Mouse (Mus musculus): ENCODE measurements around the gene Mki67. TPM values are rescaled to one million over a fixed set of nuclear protein-coding genes. Genes with fewer than 3 reads are reported as not detected.
"Not testable (repeated sequence)": the region's sequence is repeated elsewhere in the genome, so short reads cannot be mapped to it uniquely, and the experiment has no call there.

Gene Mki67
- total RNA-seq, 1 experiment from 2014 or later, result 444 TPM

DNA sequence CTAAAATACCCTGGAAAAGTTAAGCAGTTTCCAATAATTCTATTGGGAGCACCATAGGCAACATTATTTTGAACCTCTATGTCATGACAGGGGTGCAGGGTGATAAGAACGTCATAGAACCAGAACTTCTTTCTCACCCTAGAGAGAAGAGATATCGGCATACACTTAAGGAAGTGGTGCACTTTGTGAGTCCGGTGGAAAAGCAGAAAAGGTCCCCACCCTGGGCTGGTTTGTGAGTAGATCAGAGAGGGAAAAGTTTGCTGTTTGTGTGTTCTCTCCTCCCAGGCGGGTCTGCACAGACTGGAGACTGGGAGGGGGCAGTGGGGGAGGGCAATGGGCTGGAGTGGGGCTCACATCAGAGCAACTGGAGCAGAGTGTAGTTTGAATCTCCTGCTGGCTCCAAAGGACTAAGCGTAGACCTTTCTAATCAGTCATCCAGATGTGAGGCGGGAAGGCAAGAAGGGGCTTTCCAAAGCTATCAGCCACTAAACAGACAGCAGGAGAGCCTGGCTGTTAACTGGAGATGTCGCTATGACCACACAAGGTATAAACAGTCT, 5.4 kb upstream of the Mki67 start:
- peak; percentile 80 for ATAC-seq (replicated peaks; ENCODE audit: low read depth, poor library complexity, severe bottlenecking)

DNA sequence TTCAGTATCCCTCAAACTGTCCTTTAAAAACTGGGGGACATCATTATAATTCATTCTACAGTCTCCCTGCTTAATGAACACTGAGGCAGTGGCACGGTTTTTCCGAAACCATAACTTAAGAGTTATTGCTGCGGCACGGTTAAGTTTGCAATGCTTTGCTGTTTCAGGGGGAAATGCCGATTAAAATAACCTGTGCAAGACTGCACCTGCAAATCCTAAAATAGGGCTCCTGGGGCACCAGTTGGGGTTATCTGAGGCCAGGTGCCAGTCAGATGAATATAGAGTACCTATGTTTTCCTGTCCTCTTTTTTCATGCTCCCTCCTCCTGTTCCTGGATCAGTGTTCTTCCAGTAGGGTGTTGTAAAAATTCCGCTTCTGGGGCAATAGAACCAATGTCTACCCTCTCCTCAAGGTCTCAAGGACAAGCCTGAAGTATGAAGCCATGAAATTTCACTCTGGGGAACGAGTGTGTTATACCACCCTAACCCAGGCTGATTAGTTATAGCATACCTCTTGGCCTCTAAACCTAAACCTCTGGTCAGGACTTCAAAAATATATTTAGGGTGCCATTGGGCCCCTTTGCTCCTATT, 902 bp upstream of the Mki67 start:
- no peak for ATAC-seq (replicated peaks; ENCODE audit: low read depth, poor library complexity, severe bottlenecking)

DNA sequence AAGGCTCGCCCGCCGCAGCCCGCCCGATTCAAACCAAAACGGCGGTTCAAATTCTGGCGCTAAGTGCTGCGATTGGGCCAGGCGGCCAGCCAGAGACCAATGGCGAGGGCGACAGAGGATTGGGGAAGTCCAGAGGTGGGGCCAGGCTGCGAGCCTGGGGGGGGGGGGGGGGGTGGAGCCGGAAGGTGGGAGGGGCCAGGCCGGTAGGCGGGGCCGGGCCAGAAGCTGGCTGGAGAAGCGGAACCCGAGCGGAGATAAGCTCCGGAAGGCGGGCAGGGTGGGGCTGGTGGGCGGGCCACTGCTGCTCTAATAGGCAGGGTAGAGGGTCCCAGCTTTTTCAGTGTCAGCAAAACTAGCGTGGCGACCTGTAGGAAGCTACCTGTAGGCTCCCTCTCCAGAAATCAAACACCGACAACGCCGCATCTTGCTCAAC, 300 bp upstream of the Mki67 start:
- ATAC-seq (replicated peaks; ENCODE audit: low read depth, poor library complexity, severe bottlenecking), result peak; percentile 85

DNA sequence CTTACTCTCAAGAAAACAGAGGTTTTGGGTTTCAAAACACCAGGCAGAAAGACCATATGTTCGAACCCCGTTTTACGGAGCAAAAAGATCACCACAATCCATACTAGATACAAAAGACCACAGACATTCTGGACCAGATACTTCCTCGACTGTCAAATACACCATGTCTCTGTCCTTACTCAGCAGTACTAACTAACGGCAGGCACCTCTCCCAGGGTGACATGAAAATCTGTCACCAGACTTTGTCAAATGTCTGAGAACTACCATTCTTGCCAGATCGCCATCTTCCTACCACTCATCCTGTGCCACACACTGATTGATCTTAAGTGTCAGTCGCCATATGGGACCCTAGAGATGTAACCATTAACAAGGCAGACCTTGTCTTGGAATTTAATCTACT, 995 bp downstream of the Mki67 start:
- ATAC-seq (replicated peaks; ENCODE audit: low read depth, poor library complexity, severe bottlenecking), result 0 out of 2 replicates have a peak, but pooled peaks have one; percentile 4

DNA sequence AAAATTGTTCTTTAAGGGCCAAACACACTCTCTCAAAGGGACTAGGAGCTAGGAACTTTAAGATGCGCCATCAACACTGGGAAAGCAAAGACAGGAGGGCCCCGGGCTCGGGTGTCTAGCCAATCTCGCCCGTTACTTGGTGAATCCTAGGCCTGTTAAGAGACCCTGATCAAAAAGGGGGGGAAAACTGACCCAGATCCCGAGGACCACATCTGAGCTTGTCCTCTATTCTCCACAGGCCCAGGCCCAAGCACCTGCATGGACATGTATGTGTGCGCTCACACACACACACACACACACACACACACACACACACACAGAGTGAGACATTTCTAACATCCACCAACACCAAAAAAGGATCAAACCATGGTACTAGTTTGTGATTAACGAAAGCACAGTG, 2.8 kb downstream of the Mki67 start:
- no peak for ATAC-seq (replicated peaks; ENCODE audit: low read depth, poor library complexity, severe bottlenecking)

DNA sequence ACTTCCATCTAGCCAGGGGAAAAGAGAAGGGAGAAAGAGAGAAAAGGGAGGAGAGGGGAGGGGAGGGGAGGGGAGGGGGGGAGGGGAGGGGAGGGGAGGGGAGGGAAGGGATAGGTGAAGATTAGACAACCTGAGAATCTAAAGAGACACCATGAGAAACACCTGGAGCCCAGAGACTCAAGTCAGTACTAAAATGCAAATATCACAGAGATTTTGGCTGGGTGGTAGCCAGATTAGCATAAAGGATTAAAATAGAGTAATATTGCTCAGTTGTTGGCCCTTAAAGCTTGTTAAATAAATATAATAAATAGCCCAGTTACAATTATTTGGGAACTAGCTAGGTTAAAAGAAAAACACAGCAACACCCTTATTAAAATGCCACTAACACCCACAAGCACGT, 3.6 kb downstream of the Mki67 start:
- ATAC-seq (replicated peaks; ENCODE audit: low read depth, poor library complexity, severe bottlenecking), result no peak

DNA sequence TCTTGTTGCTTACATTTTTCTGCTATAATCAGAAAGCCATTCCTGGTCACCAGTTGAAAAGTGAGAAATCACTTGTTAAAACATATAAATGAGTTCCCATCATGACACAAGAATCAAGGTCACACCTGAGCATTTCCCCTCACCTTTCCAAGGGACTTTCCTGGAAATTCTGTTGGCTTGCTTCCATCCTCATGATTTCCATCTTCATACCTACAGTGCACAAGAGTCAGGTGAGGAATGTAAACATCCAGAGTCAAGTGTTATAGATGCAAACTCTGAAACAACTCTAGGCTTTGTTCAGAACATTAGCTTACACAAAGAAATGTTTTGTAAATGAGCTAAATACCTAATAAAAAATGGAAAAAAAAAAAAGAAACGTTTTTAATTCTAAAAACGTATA, 5.5 kb downstream of the Mki67 start:
- ATAC-seq (replicated peaks; ENCODE audit: low read depth, poor library complexity, severe bottlenecking), result no peak

DNA sequence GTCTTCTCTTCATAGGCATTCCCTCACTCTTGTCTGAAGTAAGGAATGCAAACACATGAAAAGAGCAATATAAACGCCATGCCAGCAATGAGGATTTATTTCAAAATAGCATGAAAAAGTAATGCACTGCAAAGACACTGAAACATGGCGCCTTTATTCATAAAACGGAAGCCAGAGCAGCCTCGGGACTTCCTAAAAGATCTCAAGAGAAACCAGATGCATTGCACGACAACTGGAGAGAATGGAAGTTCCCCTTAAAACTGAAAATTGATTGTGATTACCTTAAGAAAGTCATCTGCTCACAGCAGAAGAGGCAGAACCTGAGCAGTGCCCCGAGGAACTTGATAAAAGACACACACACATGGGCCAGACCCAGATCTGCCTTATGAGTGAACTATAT, 10.4 kb downstream of the Mki67 start:
- ATAC-seq (replicated peaks; ENCODE audit: low read depth, poor library complexity, severe bottlenecking), result no peak; the same call in 1 of the 2 replicates

DNA sequence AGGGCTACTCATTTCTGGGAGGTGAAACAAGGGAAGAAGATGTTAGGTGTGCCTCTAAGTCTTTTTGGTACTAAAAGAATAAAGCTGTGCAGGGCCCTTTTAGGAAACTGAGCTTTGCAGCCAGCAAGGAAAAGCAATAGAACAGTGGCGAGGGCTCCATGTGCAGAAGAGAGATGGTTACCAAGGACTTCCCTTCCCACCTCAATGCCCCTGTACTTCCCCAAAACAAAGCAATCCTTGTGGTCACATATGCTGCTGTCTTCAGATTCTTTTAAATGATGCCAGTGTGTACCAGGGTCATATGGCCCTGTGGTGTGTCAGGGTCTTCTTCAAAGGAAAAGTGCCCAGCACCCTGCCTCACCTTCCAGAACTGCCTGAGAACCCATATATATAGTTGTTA, 11.1 kb downstream of the Mki67 start:
- peak; percentile 73 for ATAC-seq (replicated peaks; ENCODE audit: low read depth, poor library complexity, severe bottlenecking)

DNA sequence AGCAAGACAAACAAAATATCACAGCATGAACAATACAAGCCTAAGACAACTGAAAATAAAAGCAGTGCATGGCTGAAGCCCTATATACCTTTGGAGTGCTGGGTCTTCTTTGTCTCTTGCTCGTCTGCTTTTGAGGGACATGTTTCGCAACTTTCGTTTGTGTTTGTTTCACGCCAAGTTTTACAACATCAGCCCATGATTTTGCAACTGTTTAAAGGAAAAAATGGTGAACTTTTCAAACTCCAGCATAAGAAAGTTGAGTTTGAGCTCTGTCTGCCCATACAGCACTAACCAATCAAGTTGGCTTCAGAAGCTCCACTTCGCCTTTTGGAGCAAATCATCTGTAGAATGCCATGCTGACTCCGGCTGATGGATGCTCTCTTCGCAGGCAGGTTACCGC, 11.9 kb downstream of the Mki67 start:
- ATAC-seq (replicated peaks; ENCODE audit: low read depth, poor library complexity, severe bottlenecking), result no peak

DNA sequence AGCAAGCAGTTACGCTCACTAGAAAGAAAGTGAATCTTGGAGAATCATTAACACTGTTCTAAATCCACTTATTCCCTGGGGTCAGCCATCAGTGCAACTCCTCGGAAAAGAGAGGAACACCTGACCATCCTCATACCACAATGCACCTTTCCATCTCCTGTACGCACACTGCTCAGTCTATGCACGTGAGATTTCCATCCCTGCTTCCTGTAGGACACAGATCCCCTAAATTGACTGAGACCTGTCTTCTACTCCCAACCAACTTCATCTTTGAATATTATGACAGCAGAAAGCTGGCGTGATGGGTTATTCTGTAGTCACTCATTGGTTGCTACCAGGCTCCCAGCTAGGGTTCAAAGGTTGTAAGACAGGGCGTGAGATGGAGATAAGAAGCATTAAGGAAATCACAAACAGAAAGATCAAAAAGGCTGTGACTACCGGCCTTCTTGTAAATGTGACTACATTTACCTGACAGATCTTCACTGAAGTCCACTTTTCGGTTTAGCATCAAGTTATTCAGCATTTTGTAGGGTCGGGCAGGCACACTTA, 12.5 kb downstream of the Mki67 start:
- ATAC-seq (replicated peaks; ENCODE audit: low read depth, poor library complexity, severe bottlenecking), result no peak

DNA sequence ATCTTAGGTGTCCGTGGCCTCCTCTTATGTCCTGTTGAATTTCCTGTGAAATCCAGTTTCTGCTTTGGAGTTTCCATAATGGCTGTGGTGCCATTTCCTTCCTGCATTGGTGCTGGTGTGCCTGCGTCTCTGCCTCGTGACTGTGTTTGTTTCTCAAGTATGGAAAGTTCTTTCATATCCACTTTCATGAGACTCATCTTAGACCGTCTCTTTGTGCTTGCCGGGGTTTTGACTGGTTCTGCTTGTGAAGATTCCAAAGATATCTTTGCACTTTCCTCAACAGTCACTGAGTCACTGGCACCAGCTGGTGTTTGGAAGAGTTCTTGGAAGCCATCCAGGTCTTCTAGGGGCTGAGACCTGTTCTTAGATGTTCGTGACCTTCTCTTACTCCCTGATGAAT, 16.8 kb downstream of the Mki67 start:
- not testable (repeated sequence) for ATAC-seq (replicated peaks; ENCODE audit: low read depth, poor library complexity, severe bottlenecking)

DNA sequence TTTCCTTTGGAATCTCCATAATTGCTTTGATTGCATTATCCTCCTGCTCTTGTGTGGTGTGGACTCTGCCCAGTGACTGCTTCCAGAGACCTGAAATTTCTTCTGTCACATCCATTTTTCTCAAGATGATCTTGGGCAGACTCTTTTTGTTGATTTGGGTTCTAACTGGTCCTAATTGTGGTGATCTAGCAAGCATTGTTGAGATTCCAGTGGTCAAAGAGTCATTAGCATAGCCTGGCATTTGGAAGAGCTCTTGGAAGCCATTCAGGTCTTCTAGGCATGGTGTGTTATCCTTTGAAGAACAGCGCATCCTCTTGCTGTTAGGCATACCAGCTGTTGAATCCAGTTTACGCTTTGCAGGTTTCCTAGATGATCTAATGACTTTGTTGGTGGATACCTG, 17.8 kb downstream of the Mki67 start:
- no peak for ATAC-seq (replicated peaks; ENCODE audit: low read depth, poor library complexity, severe bottlenecking)

DNA sequence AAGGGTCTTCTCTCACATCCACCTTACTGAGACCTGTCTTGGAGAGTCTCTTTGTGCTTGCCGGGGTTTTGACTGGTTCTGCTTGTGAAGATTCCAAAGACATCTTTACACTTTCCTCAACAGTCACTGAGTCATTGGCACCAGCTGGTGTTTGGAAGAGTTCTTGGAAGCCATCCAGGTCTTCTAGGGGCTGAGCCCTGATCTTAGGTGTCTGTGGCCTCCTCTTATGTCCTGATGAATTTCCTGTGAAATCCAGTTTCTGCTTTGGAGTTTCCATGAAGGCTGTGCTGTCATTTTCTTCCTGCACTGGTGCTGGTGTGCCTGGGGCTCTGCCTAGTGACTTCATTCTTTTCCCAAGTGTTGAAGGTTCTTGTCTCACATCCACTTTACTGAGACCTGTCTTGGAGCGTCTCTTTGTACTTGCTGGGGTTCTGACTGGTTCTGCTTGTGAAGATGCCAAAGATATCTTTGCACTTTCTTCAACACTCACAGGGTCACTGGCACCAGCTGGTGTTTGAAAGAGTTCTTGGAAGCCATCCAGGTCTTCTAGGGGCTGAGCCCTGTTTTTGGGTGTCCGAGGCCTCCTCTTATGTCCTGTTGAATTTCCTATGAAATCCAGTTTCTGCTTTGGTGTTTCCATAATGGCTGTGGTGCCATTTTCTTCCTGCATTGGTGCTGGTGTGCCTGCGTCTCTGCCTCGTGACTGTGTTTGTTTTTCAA, 19.0 kb downstream of the Mki67 start:
- not testable (repeated sequence) for ATAC-seq (replicated peaks; ENCODE audit: low read depth, poor library complexity, severe bottlenecking)

DNA sequence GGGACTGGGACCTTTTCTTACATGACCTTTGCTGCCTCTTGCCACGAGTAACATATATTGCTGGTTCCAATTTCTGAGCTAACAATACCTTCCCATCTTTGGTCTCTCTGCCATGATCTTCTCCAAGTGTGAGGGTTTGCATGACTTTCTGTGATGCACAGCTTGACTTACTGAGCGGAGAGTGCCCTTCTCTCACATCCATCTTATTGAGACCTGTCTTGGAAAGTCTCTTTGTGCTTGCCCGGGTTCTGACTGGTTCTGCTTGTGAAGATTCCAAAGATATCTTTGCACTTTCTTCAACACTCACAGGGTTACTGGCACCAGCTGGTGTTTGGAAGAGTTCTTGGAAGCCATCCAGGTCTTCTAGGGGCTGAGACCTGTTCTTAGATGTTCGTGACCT, 20.0 kb downstream of the Mki67 start:
- ATAC-seq (replicated peaks; ENCODE audit: low read depth, poor library complexity, severe bottlenecking), result no peak

DNA sequence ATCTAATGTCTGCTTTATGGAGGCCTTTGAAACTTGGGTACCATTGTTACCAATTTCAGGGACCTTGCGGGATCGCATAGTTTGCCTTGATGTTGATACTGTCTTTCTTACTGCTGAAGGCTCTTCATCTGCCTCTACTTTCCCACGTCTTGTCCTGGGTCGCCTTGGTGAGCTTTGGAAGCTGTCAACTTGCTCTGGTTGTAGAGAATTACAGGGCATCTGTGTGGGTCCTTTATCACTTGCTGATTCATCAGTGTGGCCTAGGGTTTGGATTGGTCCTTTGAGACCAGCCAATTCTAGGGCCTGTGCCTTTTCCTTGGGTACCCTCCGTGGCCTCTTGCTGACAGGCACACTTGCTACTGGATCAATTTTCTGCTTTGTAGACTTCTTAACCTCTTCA, 21.4 kb downstream of the Mki67 start:
- ATAC-seq (replicated peaks; ENCODE audit: low read depth, poor library complexity, severe bottlenecking), result no peak

DNA sequence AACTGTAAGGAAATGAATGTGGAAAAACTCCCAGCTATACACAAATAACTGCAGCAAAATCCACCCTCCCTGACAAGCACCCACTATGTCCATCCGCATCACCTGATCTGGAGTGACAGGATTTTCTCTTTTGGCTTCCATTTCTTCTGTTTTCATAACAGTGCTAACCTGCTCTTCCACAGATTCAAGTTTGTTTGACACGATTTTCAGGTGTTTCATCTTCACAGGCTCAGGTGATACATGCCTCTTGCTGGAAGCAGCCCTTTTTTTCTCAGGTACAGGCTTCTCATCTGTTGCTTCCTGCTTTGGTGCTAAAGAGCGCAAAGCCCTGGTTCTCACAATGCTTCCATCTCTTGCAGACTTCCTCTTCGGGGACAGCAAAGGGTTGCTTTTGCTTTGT, 22.0 kb downstream of the Mki67 start:
- ATAC-seq (replicated peaks; ENCODE audit: low read depth, poor library complexity, severe bottlenecking), result no peak

DNA sequence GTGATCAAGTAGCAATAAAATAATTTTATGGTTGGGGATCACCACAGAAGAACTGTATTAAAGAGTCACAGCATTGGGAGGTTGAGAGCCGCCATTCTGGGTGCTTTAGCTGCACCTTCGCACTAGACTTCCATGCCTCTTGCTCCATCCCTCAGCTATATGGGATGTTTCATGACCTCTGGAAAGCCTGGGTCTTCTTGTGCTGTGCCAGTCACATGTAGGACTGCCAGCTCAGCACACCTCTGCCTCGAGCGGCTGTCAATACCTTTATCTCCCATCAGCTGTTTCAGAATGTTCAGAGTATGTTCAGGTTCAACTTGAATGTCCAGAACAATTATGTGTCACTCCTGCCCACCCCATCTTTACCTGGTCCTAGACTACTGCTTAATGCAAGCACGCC, 24.2 kb downstream of the Mki67 start:
- no peak for ATAC-seq (replicated peaks; ENCODE audit: low read depth, poor library complexity, severe bottlenecking)

DNA sequence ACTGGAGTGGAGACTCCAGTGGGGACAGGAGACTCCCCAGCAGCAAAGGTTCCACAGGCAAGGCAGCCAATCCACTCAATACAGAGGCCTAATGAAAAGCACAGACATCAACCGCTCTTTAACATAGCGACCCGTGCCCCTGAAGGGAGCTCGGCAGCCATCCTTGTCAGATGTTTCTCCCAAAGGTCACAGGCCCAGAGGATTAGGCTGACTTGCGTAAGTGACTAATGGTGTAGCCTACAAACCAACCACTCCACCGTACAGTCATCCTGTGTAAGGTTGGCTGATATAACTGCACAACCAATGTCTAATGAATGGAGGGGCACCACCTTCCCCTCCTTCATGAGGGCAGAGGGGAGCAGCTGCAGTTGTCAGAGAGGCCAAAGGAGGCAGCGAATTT, 26.8 kb downstream of the Mki67 start:
- peak; percentile 16; the same call in 1 of the 2 replicates for ATAC-seq (replicated peaks; ENCODE audit: low read depth, poor library complexity, severe bottlenecking)

DNA sequence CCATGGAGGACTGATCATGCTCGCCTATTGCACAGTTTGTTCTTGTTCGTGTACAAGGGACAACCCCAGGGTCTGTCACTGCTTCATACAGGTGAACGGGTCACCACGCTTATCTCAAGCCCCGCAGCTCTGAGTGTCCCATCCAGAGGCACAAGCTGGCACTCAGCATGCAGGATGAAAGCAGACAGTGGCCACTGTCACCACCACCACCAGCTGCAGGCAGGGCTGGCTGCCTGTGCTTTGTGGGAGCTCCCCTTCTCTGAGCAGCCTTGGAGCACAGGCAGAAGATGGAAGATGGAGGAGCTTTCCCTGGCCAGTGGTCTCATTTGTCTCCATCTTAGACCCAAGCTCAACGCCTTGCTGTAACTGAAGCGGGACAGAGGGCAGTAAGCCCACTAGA, 31.2 kb downstream of the Mki67 start:
- ATAC-seq (replicated peaks; ENCODE audit: low read depth, poor library complexity, severe bottlenecking), result no peak

DNA sequence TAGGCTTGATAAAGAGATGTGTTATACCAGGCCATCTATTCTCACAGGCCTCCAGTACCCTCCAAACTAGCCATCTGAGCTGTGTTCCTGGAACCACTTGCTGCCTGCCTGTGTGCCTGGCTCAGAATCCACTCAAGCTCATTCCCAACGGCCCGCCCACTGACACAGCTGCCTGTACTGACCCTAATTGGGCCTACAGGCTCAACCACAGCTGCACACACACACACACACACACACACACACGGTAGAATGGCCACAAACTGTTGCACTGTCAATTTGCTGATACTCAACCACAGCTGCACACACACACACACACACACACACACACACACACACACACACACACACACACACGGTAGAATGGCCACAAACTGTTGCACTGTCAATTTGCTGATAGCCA, 32.1 kb downstream of the Mki67 start:
- peak; percentile 19; the same call in 1 of the 2 replicates for ATAC-seq (replicated peaks; ENCODE audit: low read depth, poor library complexity, severe bottlenecking)

All from common myeloid progenitor, adult 5-6 weeks (primary cell).